Mouse (Mus musculus) ES-E14 (cell line): ENCODE results near the gene Gadd45b. TPM values are rescaled to one million over a fixed set of nuclear protein-coding genes. Genes with fewer than 3 reads are reported as not detected.

Experiments
- DNase-seq: peaks from one replicate; pipeline ENCODE4 v3.0.0-alpha.2; 2013; ENCODE audit warnings: low read depth, low spot score
- H3K27ac ChIP-seq: 2 replicates; pipeline ENCODE4 v1.5.1; 2012; ENCODE audit warnings: low read depth, mild to moderate bottlenecking, low read length, moderate library complexity, mixed read lengths; ENCODE audit not compliant: poor library complexity, insufficient read depth, severe bottlenecking
- H3K36me3 ChIP-seq: 2 replicates; pipeline ENCODE4 v1.6.1; 2012; ENCODE audit warnings: mild to moderate bottlenecking, low read length, moderate library complexity, mixed read lengths; ENCODE audit not compliant: control insufficient read depth, poor library complexity, insufficient read depth, severe bottlenecking
- H3K4me1 ChIP-seq, 2 experiments: fragments of 150-350 bp in 1 of 2; sonication (generic) in 1 of 2; 2 replicates each; pipeline ENCODE4 v1.6.1; 2012; ENCODE audit warnings: low read length in 2 of 2, mild to moderate bottlenecking in 1 of 2, mixed read lengths in 1 of 2; ENCODE audit not compliant: control insufficient read depth in 2 of 2, insufficient read depth in 2 of 2, poor library complexity in 1 of 2
- H3K4me3 ChIP-seq, 2 experiments: fragments of 150-350 bp in 1 of 2; sonication (generic) in 1 of 2; 2 replicates each; pipeline ENCODE4 v1.5.1; 2012; ENCODE audit warnings: low read length in 2 of 2, low read depth in 1 of 2, mild to moderate bottlenecking in 1 of 2, mixed read lengths in 1 of 2; ENCODE audit not compliant: insufficient read depth in 1 of 2, poor library complexity in 1 of 2, severe bottlenecking in 1 of 2
- H3K9ac ChIP-seq: 2 replicates; pipeline ENCODE4 v1.6.1; 2012; ENCODE audit warnings: low read depth, mild to moderate bottlenecking, low read length, mixed read lengths; ENCODE audit not compliant: poor library complexity, insufficient read depth, severe bottlenecking
- H3K9me3 ChIP-seq: fragments of 150-350 bp; sonication (generic); 2 replicates; pipeline ENCODE4 v1.6.1; 2012; ENCODE audit warnings: low read depth, mild to moderate bottlenecking, low read length; ENCODE audit not compliant: control insufficient read depth, insufficient read depth
- CHD2 ChIP-seq: IDR thresholded peaks from 2 replicates; pipeline ENCODE4 v1.6.1; 2014; ENCODE audit warnings: mild to moderate bottlenecking, low read depth, low read length, inconsistent platforms
- HCFC1 ChIP-seq: IDR thresholded peaks from 2 replicates; pipeline ENCODE4 v1.6.1; 2012; ENCODE audit warnings: low read length, inconsistent platforms, borderline replicate concordance; ENCODE audit not compliant: insufficient read depth
- MAFK ChIP-seq: IDR thresholded peaks from 2 replicates; pipeline ENCODE4 v1.6.1; 2014; ENCODE audit warnings: mild to moderate bottlenecking, low read depth, low read length, inconsistent platforms; ENCODE audit not compliant: insufficient read depth
- ZC3H11A ChIP-seq: IDR thresholded peaks from 2 replicates; pipeline ENCODE4 v1.6.1; 2012; ENCODE audit warnings: low read depth, mild to moderate bottlenecking, inconsistent platforms, low read length, borderline replicate concordance
- ZNF384 ChIP-seq: IDR thresholded peaks from 2 replicates; pipeline ENCODE4 v1.6.1; 2012; ENCODE audit warnings: low read depth, low read length, inconsistent platforms
- in situ Hi-C, 2 experiments: fragments of 600-800 bp; cut with MboI; formaldehyde crosslinking; loops; one replicate each; pipeline ENCODE4 v1.15.1; 2025; ENCODE audit warnings: low sequenced_read_pairs in 2 of 2, inconsistent platforms in 1 of 2; ENCODE audit not compliant: unreplicated experiment in 2 of 2
- total RNA-seq: library from RNA; depleted of rRNA; stranded (reverse); fragments of 300-350 nt; gene quantifications from 2 replicates; pipeline ENCODE4 v1.2.3, GENCODE M21; 2012

Gene Gadd45b
- total RNA-seq, 1 experiment, result 36.0 TPM

- Histone ChIP-seq H3K9me3 (no peaks in the 10 kb centered on the region), H3K4me1 (peaks cover 12 to 55% of the 10 kb centered on the region in 2 experiments), H3K36me3 (peaks cover 10% of the 10 kb centered on the region; the same call in 1 of the 2 replicates), H3K27ac (no peak overlapping the region; the same call in 1 of the 2 replicates), H3K4me3 (peak overlapping the region; percentile 16 to 85; a peak in 2 of 4 replicates), H3K9ac (peak overlapping the region; percentile 28; the same call in 1 of the 2 replicates)
- TF ChIP-seq ZC3H11A (no peak), MAFK (no peak), ZNF384 (no peak), CHD2 (no peak), HCFC1 (no peak)
- DNase-seq, result no peak
- in situ Hi-C loops, result no loop called here
Measured at GRCm38 (mm10) chr10:80932700-80933420, 3.0 kb downstream of the Gadd45b start.

- H3K36me3 ChIP-seq, result peaks cover 10% of the 10 kb centered on the region; the same call in 1 of the 2 replicates
- DNase-seq, result no peak
- in situ Hi-C loops, result no loop called here
- TF ChIP-seq HCFC1 (no peak), ZNF384 (no peak), CHD2 (no peak), ZC3H11A (no peak), MAFK (peak; percentile 71; the same call in 1 of the 2 replicates)
- H3K9me3 ChIP-seq, result no peaks in the 10 kb centered on the region
- peak overlapping the region in 1 of 2 experiments; percentile 16; a peak in 2 of 4 replicates for H3K4me3 ChIP-seq
- no peak overlapping the region for H3K9ac ChIP-seq
- peaks cover 14 to 56% of the 10 kb centered on the region in 2 experiments for H3K4me1 ChIP-seq
- no peak overlapping the region for H3K27ac ChIP-seq
Measured at GRCm38 (mm10) chr10:80933421-80933979, 3.6 kb downstream of the Gadd45b start.

GRCm38 (mm10) chr10:80934136-80934985 lies 4.5 kb downstream of the Gadd45b start:
- in situ Hi-C loops, result no loop called here
- H3K36me3 ChIP-seq, result peaks cover 10% of the 10 kb centered on the region; the same call in 1 of the 2 replicates
- no peaks in the 10 kb centered on the region for H3K9me3 ChIP-seq
- H3K4me1 ChIP-seq, result peaks cover 14 to 59% of the 10 kb centered on the region in 2 experiments
- no peak for DNase-seq
- TF ChIP-seq MAFK (no peak), CHD2 (no peak), ZNF384 (no peak), HCFC1 (no peak), ZC3H11A (no peak)
- 0 out of 4 replicates have a peak overlapping the region, but pooled peaks of 1 of the 2 experiments have one; percentile 15 for H3K4me3 ChIP-seq
- no peak overlapping the region for H3K27ac ChIP-seq
- no peak overlapping the region for H3K9ac ChIP-seq

- H3K4me3 ChIP-seq, result no peak overlapping the region
- DNase-seq, result no peak
- H3K9ac ChIP-seq, result no peak overlapping the region
- peaks cover 10% of the 10 kb centered on the region; the same call in 1 of the 2 replicates for H3K36me3 ChIP-seq
- in situ Hi-C loops, result no loop called here
- H3K9me3 ChIP-seq, result no peaks in the 10 kb centered on the region
- H3K27ac ChIP-seq, result no peak overlapping the region
- TF ChIP-seq CHD2 (no peak), HCFC1 (no peak), ZC3H11A (no peak), MAFK (no peak), ZNF384 (no peak)
- peaks cover 14 to 60% of the 10 kb centered on the region in 2 experiments for H3K4me1 ChIP-seq
Measured at GRCm38 (mm10) chr10:80935241-80935640, 5.4 kb downstream of the Gadd45b start.
